In genomic region chr14:41052481-41052880, GRCm38 (mm10) we compare ENCODE assay signal across 14 mouse cellular contexts. TPM values are rescaled to one million over a fixed set of nuclear protein-coding genes. Genes with fewer than 3 reads are reported as not detected.
DNase-seq lines count a peak whose midpoint lies in the region; ATAC-seq and TF ChIP-seq lines count a peak whose summit lies in the region.
"Had no signal": no experiment of that assay in that cellular context is flagged by ENCODE, and none has a peak within 500 bp of the region (broad histone marks: within the 10 kb centered on the region; RNA-seq: fewer than 3 reads in every experiment).

No protein-coding gene starts in this region.

- H3K4me3 ChIP-seq in heart, embryonic 11.5 days (ENCODE audit: low read depth, low read length): no peak overlapping the region
- no peak overlapping the region for H3K4me3 ChIP-seq in midbrain, postnatal 0 days (ENCODE audit: low read depth, low read length)
- H3K4me3 ChIP-seq in midbrain, embryonic 14.5 days (replicated peaks; ENCODE audit: low read depth, low read length): no peak overlapping the region
- no peak overlapping the region for H3K4me3 ChIP-seq in gastrocnemius, adult 2 months
- H3K4me3 ChIP-seq: forebrain, embryonic 12.5 days; liver, embryonic 13.5 days had no signal

- no peaks in the 10 kb centered on the region for H3K36me3 ChIP-seq in heart, embryonic 11.5 days (ENCODE audit: control insufficient read depth, insufficient read depth, low read length)
- H3K36me3 ChIP-seq in midbrain, postnatal 0 days (ENCODE audit: insufficient read depth, low read length): no peaks in the 10 kb centered on the region
- H3K36me3 ChIP-seq in midbrain, embryonic 14.5 days (ENCODE audit: control insufficient read depth, insufficient read depth, low read length): no peaks in the 10 kb centered on the region
- H3K36me3 ChIP-seq: forebrain, embryonic 12.5 days; liver, embryonic 13.5 days had no signal

- no peak overlapping the region for H3K9ac ChIP-seq in heart, embryonic 11.5 days (ENCODE audit: low read depth, low read length)
- no peak overlapping the region for H3K9ac ChIP-seq in midbrain, postnatal 0 days (replicated peaks; ENCODE audit: low read length, poor library complexity, severe bottlenecking)
- no peak overlapping the region for H3K9ac ChIP-seq in midbrain, embryonic 14.5 days (replicated peaks; ENCODE audit: low read length)
- H3K9ac ChIP-seq: forebrain, embryonic 12.5 days; hindbrain, embryonic 14.5 days; liver, embryonic 13.5 days had no signal

- no peak overlapping the region for H3K27ac ChIP-seq in heart, embryonic 11.5 days (ENCODE audit: low read depth, low read length)
- no peak overlapping the region for H3K27ac ChIP-seq in midbrain, postnatal 0 days (ENCODE audit: low read depth, low read length)
- no peak overlapping the region for H3K27ac ChIP-seq in midbrain, embryonic 14.5 days (replicated peaks; ENCODE audit: low read depth, low read length)
- H3K27ac ChIP-seq in gastrocnemius, adult 2 months: no peak overlapping the region
- H3K27ac ChIP-seq: forebrain, embryonic 12.5 days; hindbrain, embryonic 14.5 days; liver, embryonic 13.5 days had no signal

- intact Hi-C loops in gastrocnemius, adult 2 months (cut with DNase I): no loop called here

- TF ChIP-seq CTCF in midbrain, postnatal 0 days (IDR thresholded peaks at IDR 0.05): 0 out of 2 replicates have a peak, but pooled peaks have one; percentile 23
- TF ChIP-seq CTCF in gastrocnemius, adult 2 months (IDR thresholded peaks at IDR 0.05): no peak; the same call in 1 of the 2 replicates

- DNase-seq in heart, postnatal 4 days: peak; percentile 6
- no peak for DNase-seq in midbrain, postnatal 0 days (ENCODE audit: low spot score)
- DNase-seq in midbrain, embryonic 14.5 days: no peak
- peak; percentile 68 for DNase-seq in R1 (ENCODE audit: low read depth, low spot score)
- no peak for DNase-seq in gastrocnemius, adult 2 months
- DNase-seq in cerebellum, adult 18-20 months: no peak
- DNase-seq: liver, embryonic 13.5 days had no signal

- no peaks in the 10 kb centered on the region for H3K9me3 ChIP-seq in heart, embryonic 11.5 days (replicated peaks; ENCODE audit: control insufficient read depth, low read length)
- H3K9me3 ChIP-seq in midbrain, postnatal 0 days (ENCODE audit: low read length): no peaks in the 10 kb centered on the region
- no peaks in the 10 kb centered on the region; the same call in 1 of the 2 replicates for H3K9me3 ChIP-seq in midbrain, embryonic 14.5 days (ENCODE audit: control insufficient read depth, low read length)
- H3K9me3 ChIP-seq: forebrain, embryonic 12.5 days; liver, embryonic 13.5 days had no signal

- WGBS in heart, embryonic 11.5 days (ENCODE audit: insufficient replicate concordance): 65% methylated on average over 5 of the region's 5 CpGs
- whole genome bisulfite sequencing in midbrain, postnatal 0 days: 82% methylated on average over 5 of the region's 5 CpGs
- WGBS in midbrain, embryonic 14.5 days: 81% methylated on average over 5 of the region's 5 CpGs

- no peak overlapping the region for H3K4me2 ChIP-seq in heart, embryonic 11.5 days
- H3K4me2 ChIP-seq in midbrain, postnatal 0 days (ENCODE audit: low read depth, low read length, poor library complexity, severe bottlenecking): no peak overlapping the region
- H3K4me2 ChIP-seq in midbrain, embryonic 14.5 days (ENCODE audit: low read length): no peak overlapping the region
- H3K4me2 ChIP-seq: forebrain, embryonic 12.5 days; hindbrain, embryonic 14.5 days; liver, embryonic 13.5 days had no signal

- no peaks in the 10 kb centered on the region for H3K4me1 ChIP-seq in heart, embryonic 11.5 days (ENCODE audit: control insufficient read depth, insufficient read depth, low read length)
- no peaks in the 10 kb centered on the region for H3K4me1 ChIP-seq in midbrain, postnatal 0 days (ENCODE audit: insufficient read depth, low read length)
- no peaks in the 10 kb centered on the region for H3K4me1 ChIP-seq in midbrain, embryonic 14.5 days (ENCODE audit: control insufficient read depth, insufficient read depth, low read length)
- H3K4me1 ChIP-seq: forebrain, embryonic 12.5 days had no signal

- H3K27me3 ChIP-seq in heart, embryonic 11.5 days (ENCODE audit: control insufficient read depth, insufficient read depth, low read length): no peaks in the 10 kb centered on the region
- H3K27me3 ChIP-seq in midbrain, postnatal 0 days (ENCODE audit: insufficient read depth, low read length): no peaks in the 10 kb centered on the region
- H3K27me3 ChIP-seq in midbrain, embryonic 14.5 days (ENCODE audit: control insufficient read depth, insufficient read depth, low read length): no peaks in the 10 kb centered on the region
- H3K27me3 ChIP-seq: forebrain, embryonic 12.5 days; liver, embryonic 13.5 days had no signal

- ATAC-seq in heart, embryonic 11.5 days (replicated peaks; ENCODE audit: insufficient number of reproducible peaks, low FRiP score, low TSS enrichment): no peak
- no peak for ATAC-seq in midbrain, postnatal 0 days (ENCODE audit: low FRiP score)
- no peak for ATAC-seq in midbrain, embryonic 14.5 days (ENCODE audit: low FRiP score, low TSS enrichment)
- peak; percentile 74 for ATAC-seq in megakaryocyte-erythroid progenitor cell, adult 5-6 weeks (replicated peaks; ENCODE audit: low FRiP score, low TSS enrichment, poor library complexity, severe bottlenecking)

RNA-seq across cellular contexts. Expression of gene Dydc2, which starts 16.5 kb away (rescaled TPM):
- total RNA-seq in heart, postnatal 4 days (2021): not detected
- 0.53 TPM in 1 of 2 replicates, not detected in the other for polyA plus RNA-seq in heart, embryonic 11.5 days (2014; fragmentation: Nextera tagmentation; extraction: Ambion mirVana)
- not detected in 2 replicates for total RNA-seq in midbrain, postnatal 0 days (2014; rRNA removed)
- polyA plus RNA-seq in midbrain, postnatal 0 days (2015; fragmentation: Nextera tagmentation; extraction: Ambion mirVana): 0.72 and 0.92 TPM in 2 replicates
- 0.28 and 1.3 TPM in 2 replicates for polyA plus RNA-seq in midbrain, embryonic 14.5 days (2014; fragmentation: Nextera tagmentation; extraction: Ambion mirVana)
- total RNA-seq in megakaryocyte-erythroid progenitor cell, adult 5-6 weeks (2014; fragmentation: Nextera tagmentation): not detected in 2 replicates
- not detected in 2 replicates for total RNA-seq in megakaryocyte-erythroid progenitor cell, adult 5-6 weeks (2017)
- total RNA-seq in gastrocnemius, adult 2 months (2021): not detected
- total RNA-seq: ES-E14; granulocyte monocyte progenitor cell, adult 5-6 weeks had no signal
- polyA plus RNA-seq: forebrain, embryonic 12.5 days; liver, embryonic 13.5 days; stomach, embryonic 16.5 days had no signal

RNA-seq across cellular contexts. Expression of gene Dydc1, which starts 20.2 kb away (rescaled TPM):
- not detected for total RNA-seq in heart, postnatal 4 days (2021)
- not detected in 2 replicates for polyA plus RNA-seq in heart, embryonic 11.5 days (2014; fragmentation: Nextera tagmentation; extraction: Ambion mirVana)
- 0.33 TPM in 1 of 2 replicates, not detected in the other for total RNA-seq in midbrain, postnatal 0 days (2014; rRNA removed)
- 0.23 TPM in 1 of 2 replicates, not detected in the other for polyA plus RNA-seq in midbrain, postnatal 0 days (2015; fragmentation: Nextera tagmentation; extraction: Ambion mirVana)
- polyA plus RNA-seq in midbrain, embryonic 14.5 days (2014; fragmentation: Nextera tagmentation; extraction: Ambion mirVana): not detected in 2 replicates
- not detected in 2 replicates for total RNA-seq in megakaryocyte-erythroid progenitor cell, adult 5-6 weeks (2014; fragmentation: Nextera tagmentation)
- not detected in 2 replicates for total RNA-seq in megakaryocyte-erythroid progenitor cell, adult 5-6 weeks (2017)
- not detected for total RNA-seq in gastrocnemius, adult 2 months (2021)
- total RNA-seq: ES-E14; granulocyte monocyte progenitor cell, adult 5-6 weeks had no signal
- polyA plus RNA-seq: forebrain, embryonic 12.5 days; hindbrain, embryonic 14.5 days; liver, embryonic 13.5 days; stomach, embryonic 16.5 days had no signal

RNA-seq across cellular contexts. Expression of gene Fam213a, which starts 38.9 kb away (rescaled TPM):
- total RNA-seq in heart, postnatal 4 days (2021): 10 to 100 TPM; 15.3 to 17.3 TPM
- 67.7 and 75.4 TPM in 2 replicates for polyA plus RNA-seq in heart, embryonic 11.5 days (2014; fragmentation: Nextera tagmentation; extraction: Ambion mirVana)
- 50.0 and 66.3 TPM in 2 replicates for total RNA-seq in midbrain, postnatal 0 days (2014; rRNA removed)
- 110 and 124 TPM in 2 replicates for polyA plus RNA-seq in midbrain, postnatal 0 days (2015; fragmentation: Nextera tagmentation; extraction: Ambion mirVana)
- 70.4 and 80.1 TPM in 2 replicates for polyA plus RNA-seq in midbrain, embryonic 14.5 days (2014; fragmentation: Nextera tagmentation; extraction: Ambion mirVana)
- 29.9 and 70.4 TPM in 2 replicates for total RNA-seq in megakaryocyte-erythroid progenitor cell, adult 5-6 weeks (2014; fragmentation: Nextera tagmentation)
- total RNA-seq in megakaryocyte-erythroid progenitor cell, adult 5-6 weeks (2017): 73.6 and 75.3 TPM in 2 replicates
- 10 to 100 TPM; 21.9 to 28.6 TPM for total RNA-seq in gastrocnemius, adult 2 months (2021)

RNA-seq across cellular contexts. Expression of gene Mat1a, which starts 52.4 kb away (rescaled TPM):
- under 1 TPM in 1 of 2 experiments, not detected in 1; 0.19 TPM for total RNA-seq in heart, postnatal 4 days (2021)
- polyA plus RNA-seq in heart, embryonic 11.5 days (2014; fragmentation: Nextera tagmentation; extraction: Ambion mirVana): 0.46 and 1.1 TPM in 2 replicates
- total RNA-seq in midbrain, postnatal 0 days (2014; rRNA removed): not detected in 2 replicates
- polyA plus RNA-seq in midbrain, postnatal 0 days (2015; fragmentation: Nextera tagmentation; extraction: Ambion mirVana): not detected in 2 replicates
- polyA plus RNA-seq in midbrain, embryonic 14.5 days (2014; fragmentation: Nextera tagmentation; extraction: Ambion mirVana): not detected in 2 replicates
- not detected in 2 replicates for total RNA-seq in megakaryocyte-erythroid progenitor cell, adult 5-6 weeks (2014; fragmentation: Nextera tagmentation)
- not detected in 2 replicates for total RNA-seq in megakaryocyte-erythroid progenitor cell, adult 5-6 weeks (2017)
- total RNA-seq in gastrocnemius, adult 2 months (2021): not detected
- total RNA-seq: granulocyte monocyte progenitor cell, adult 5-6 weeks had no signal
- polyA plus RNA-seq: forebrain, embryonic 12.5 days; hindbrain, embryonic 14.5 days had no signal

Comparison
In these comparisons a context has a peak if more than half of its experiments do, and no peak if none do; other contexts are left out.
1. DNase-seq: peak in heart, postnatal 4 days (single experiment) and R1 (single experiment); none in midbrain, postnatal 0 days (single experiment), midbrain, embryonic 14.5 days (single experiment), gastrocnemius, adult 2 months (single experiment) and cerebellum, adult 18-20 months (0 of 2).